Mouse (Mus musculus) forebrain, embryonic 14.5 days (tissue): ENCODE measurements around the gene Enox1. TPM values are rescaled to one million over a fixed set of nuclear protein-coding genes. Genes with fewer than 3 reads are reported as not detected.

Source experiments
- ATAC-seq: fragments of 200-750 bp; cut with Nextera tagmentation; 2 replicates; pipeline ENCODE4 v1.8.0; 2017; ENCODE audit warnings: mild to moderate bottlenecking, moderate library complexity
- DNase-seq: peaks from one replicate; pipeline ENCODE4 v3.0.0-alpha.2; 2015; ENCODE audit warnings: low spot score
- H3K27ac ChIP-seq: fragments of 300-500 bp; sonication (generic); 2 replicates; pipeline ENCODE4 v1.5.1; 2014; ENCODE audit warnings: low read depth, mild to moderate bottlenecking, control low read depth, low read length, moderate library complexity
- H3K27me3 ChIP-seq: fragments of 300-500 bp; sonication (generic); replicated peaks from 2 replicates; pipeline ENCODE4 v1.6.1; 2014; ENCODE audit warnings: low read length, control low read depth, mixed read lengths; ENCODE audit not compliant: control insufficient read depth, insufficient read depth
- H3K36me3 ChIP-seq: fragments of 300-500 bp; sonication (generic); 2 replicates; pipeline ENCODE4 v1.6.1; 2014; ENCODE audit warnings: low read length, control low read depth; ENCODE audit not compliant: control insufficient read depth, insufficient read depth
- H3K4me1 ChIP-seq: fragments of 300-500 bp; sonication (generic); 2 replicates; pipeline ENCODE4 v1.6.1; 2014; ENCODE audit warnings: antibody characterized with exemption, low read length, control low read depth; ENCODE audit not compliant: control insufficient read depth, insufficient read depth
- H3K4me2 ChIP-seq: fragments of 300-500 bp; sonication (generic); 2 replicates; pipeline ENCODE4 v1.6.1; 2014; ENCODE audit warnings: mild to moderate bottlenecking, control low read depth, low read length
- H3K4me3 ChIP-seq: fragments of 300-500 bp; sonication (generic); 2 replicates; pipeline ENCODE4 v1.5.1; 2014; ENCODE audit warnings: low read depth, low read length, control low read depth
- H3K9ac ChIP-seq: fragments of 300-500 bp; sonication (generic); 2 replicates; pipeline ENCODE4 v1.6.1; 2014; ENCODE audit warnings: mild to moderate bottlenecking, low read length, control low read depth, moderate library complexity
- H3K9me3 ChIP-seq: fragments of 300-500 bp; sonication (generic); replicated peaks from 2 replicates; pipeline ENCODE4 v1.6.1; 2016; ENCODE audit warnings: low read length, control low read depth, mixed read lengths; ENCODE audit not compliant: control insufficient read depth
- WGBS: fragments of 180-500 bp; shearing (Covaris S2); extraction: QIAGEN DNeasy Blood & Tissue Kit; methylation state at CpG from one replicate; pipeline ENCODE4 v1.1.7; 2014; 5-methylcytosine and 5-hydroxymethylcytosine counted together
- polyA plus RNA-seq: library from polyadenylated mRNA; unstranded; fragments of >200 nt; fragmentation: Nextera tagmentation; extraction: Ambion mirVana; gene quantifications from 2 replicates; pipeline ENCODE4 v1.2.1, GENCODE M21; 2014

The Enox1 gene
- polyA plus RNA-seq, 1 experiment from 2014 or later, result 28.0 TPM

DNA sequence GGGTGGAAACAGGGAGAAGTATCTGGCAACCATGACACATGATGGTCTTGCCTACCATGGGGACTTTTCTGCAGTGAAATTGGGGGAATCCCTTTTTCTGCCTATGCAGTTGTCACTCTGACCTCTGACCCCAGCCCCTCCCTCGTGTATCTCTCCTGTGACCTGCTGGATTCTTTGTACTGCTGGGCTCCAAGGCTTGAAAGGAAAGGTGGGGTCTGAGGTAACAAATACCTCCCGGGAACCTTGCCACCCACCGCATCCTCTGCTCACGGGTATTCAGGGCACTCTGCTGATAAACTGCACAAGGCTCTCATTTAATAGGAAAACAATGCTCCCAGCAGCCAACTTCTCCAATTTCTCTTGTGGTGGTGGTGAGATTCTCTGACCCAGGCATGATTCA lies 361.5 kb downstream of the Enox1 start:
- Histone ChIP-seq H3K27ac (no peak overlapping the region), H3K36me3 (no peaks in the 10 kb centered on the region), H3K9me3 (no peaks in the 10 kb centered on the region; the same call in 1 of the 2 replicates), H3K27me3 (no peaks in the 10 kb centered on the region), H3K4me2 (no peak overlapping the region), H3K9ac (no peak overlapping the region), H3K4me1 (no peaks in the 10 kb centered on the region), H3K4me3 (no peak overlapping the region)
- 75% methylated on average over 4 of the region's 4 CpGs for WGBS
- DNase-seq (no peak), ATAC-seq (no peak)

DNA sequence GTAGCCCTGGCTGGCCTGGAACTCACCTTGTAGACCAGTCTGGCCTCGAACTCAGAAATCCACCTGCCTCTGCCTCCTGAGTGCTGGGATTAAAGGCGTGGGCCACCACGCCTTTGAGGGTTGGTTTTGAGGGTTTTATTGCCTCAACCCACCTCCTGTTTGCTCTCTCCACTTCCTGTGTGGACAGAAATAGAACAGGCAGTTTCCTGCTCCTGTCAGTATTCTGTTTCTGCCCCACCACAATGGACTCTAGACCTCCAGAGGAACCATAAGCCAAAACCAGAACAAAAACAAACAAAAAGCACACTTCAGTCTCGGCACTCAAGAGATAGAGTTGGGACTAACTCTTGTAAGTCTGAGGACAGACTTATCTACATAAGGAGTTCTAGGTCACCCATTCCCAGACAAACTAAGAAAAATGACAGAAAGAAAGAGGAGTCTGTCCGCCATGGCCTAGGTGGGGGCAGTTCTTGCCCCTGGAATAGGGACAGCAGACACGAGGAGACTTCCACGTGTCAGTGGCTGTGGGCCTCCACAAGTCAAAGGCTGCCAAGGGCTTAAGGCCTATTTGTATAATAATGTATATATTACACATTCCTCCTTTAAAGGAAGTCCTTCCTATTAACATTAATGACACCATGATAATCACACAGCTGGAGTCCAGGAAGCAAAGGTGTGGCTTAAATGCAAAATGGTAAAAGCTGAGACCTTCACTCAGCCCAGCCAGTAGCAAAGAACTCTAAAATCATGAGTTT lies 362.6 kb downstream of the Enox1 start:
- Histone ChIP-seq H3K4me2 (no peak overlapping the region), H3K27ac (no peak overlapping the region), H3K9me3 (no peaks in the 10 kb centered on the region), H3K4me3 (no peak overlapping the region), H3K9ac (no peak overlapping the region), H3K27me3 (no peaks in the 10 kb centered on the region), H3K4me1 (no peaks in the 10 kb centered on the region), H3K36me3 (no peaks in the 10 kb centered on the region)
- WGBS, result 71% methylated on average over 7 of the region's 7 CpGs
- ATAC-seq (no peak), DNase-seq (no peak)

DNA sequence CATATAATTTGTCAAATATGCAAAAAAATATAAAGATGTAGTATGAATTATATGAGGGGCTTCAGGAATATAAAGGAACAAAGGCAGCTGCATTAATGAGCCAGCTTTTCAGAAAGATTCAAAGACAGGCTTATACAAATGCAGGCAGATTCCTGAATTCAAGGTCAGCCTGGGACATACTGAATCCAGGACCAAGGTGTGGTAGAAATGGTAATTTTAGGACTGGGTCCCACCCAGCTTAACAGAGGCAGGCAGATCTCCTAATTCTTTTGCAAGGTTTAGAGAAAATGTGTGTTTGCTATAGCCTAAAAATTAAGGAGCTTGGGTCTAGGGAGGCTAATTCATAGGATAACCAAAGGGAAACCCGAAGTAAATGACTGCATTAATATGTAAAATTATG lies 363.1 kb downstream of the Enox1 start:
- Histone ChIP-seq H3K27ac (no peak overlapping the region), H3K9ac (no peak overlapping the region), H3K4me3 (no peak overlapping the region), H3K27me3 (no peaks in the 10 kb centered on the region), H3K4me1 (no peaks in the 10 kb centered on the region), H3K4me2 (no peak overlapping the region), H3K36me3 (no peaks in the 10 kb centered on the region), H3K9me3 (no peaks in the 10 kb centered on the region)
- DNase-seq (no peak), ATAC-seq (no peak)
- 80% methylated on average over 1 of the region's 1 CpGs for WGBS

- 91% methylated on average over 4 of the region's 4 CpGs for WGBS
- Histone ChIP-seq H3K4me2 (no peak overlapping the region), H3K27ac (no peak overlapping the region), H3K9me3 (no peaks in the 10 kb centered on the region), H3K36me3 (no peaks in the 10 kb centered on the region), H3K4me3 (no peak overlapping the region), H3K9ac (no peak overlapping the region), H3K27me3 (no peaks in the 10 kb centered on the region), H3K4me1 (no peaks in the 10 kb centered on the region)
- DNase-seq (no peak), ATAC-seq (no peak)
Measured at GRCm38 (mm10) chr14:77524303-77524702, 367.7 kb downstream of the Enox1 start.

GRCm38 (mm10) chr14:77526262-77526661 lies 369.7 kb downstream of the Enox1 start:
- Histone ChIP-seq H3K9ac (no peak overlapping the region), H3K4me2 (no peak overlapping the region), H3K9me3 (no peaks in the 10 kb centered on the region), H3K4me3 (no peak overlapping the region), H3K4me1 (no peaks in the 10 kb centered on the region), H3K27ac (no peak overlapping the region), H3K27me3 (no peaks in the 10 kb centered on the region), H3K36me3 (no peaks in the 10 kb centered on the region)
- DNase-seq (no peak), ATAC-seq (no peak)
- 93% methylated on average over 1 of the region's 1 CpGs for WGBS

- H3K9ac ChIP-seq, result no peak overlapping the region
- H3K9me3 ChIP-seq, result no peaks in the 10 kb centered on the region
- DNase-seq, result no peak
- no peak overlapping the region for H3K4me2 ChIP-seq
- 63% methylated on average over 9 of the region's 9 CpGs for WGBS
- no peak overlapping the region for H3K27ac ChIP-seq
- no peak overlapping the region for H3K4me3 ChIP-seq
- no peaks in the 10 kb centered on the region for H3K36me3 ChIP-seq
- no peaks in the 10 kb centered on the region for H3K4me1 ChIP-seq
- no peaks in the 10 kb centered on the region for H3K27me3 ChIP-seq
- no peak for ATAC-seq
Measured at GRCm38 (mm10) chr14:77529201-77529600, 372.6 kb downstream of the Enox1 start.

DNA sequence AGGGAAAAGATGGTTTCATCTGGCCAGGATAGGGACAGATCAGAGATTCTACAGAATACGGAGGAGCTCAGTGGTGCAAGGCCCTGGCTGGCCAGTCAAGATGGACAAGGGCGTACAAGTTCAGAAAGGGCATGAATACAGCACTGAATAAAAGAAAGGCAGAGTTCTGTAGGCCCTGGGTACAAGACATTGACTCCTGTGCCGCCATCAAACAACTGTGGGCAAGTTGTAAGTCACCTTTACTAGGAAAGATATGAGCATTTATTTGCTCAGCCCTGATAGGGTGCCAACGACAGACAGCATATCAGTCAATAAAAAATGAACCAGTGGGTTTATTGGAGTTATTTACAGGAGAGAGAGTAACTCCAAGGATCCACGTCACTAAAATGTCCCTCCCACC lies 373.1 kb downstream of the Enox1 start:
- DNase-seq, result no peak

GRCm38 (mm10) chr14:77533638-77534037 lies 377.1 kb downstream of the Enox1 start:
- Histone ChIP-seq H3K9ac (no peak overlapping the region), H3K27ac (no peak overlapping the region), H3K4me3 (no peak overlapping the region), H3K4me1 (no peaks in the 10 kb centered on the region), H3K36me3 (no peaks in the 10 kb centered on the region), H3K27me3 (no peaks in the 10 kb centered on the region), H3K4me2 (no peak overlapping the region), H3K9me3 (no peaks in the 10 kb centered on the region)
- 77% methylated on average over 5 of the region's 5 CpGs for WGBS
- ATAC-seq (no peak), DNase-seq (no peak)

More for the DNA sequence above, 373.1 kb downstream of the Enox1 start:
- ATAC-seq, result no peak
- 89% methylated on average over 5 of the region's 5 CpGs for WGBS
- H3K36me3 ChIP-seq, result no peaks in the 10 kb centered on the region
- no peak overlapping the region for H3K4me3 ChIP-seq
- no peak overlapping the region for H3K27ac ChIP-seq
- H3K4me1 ChIP-seq, result no peaks in the 10 kb centered on the region
- H3K9me3 ChIP-seq, result no peaks in the 10 kb centered on the region
- no peak overlapping the region for H3K9ac ChIP-seq
- H3K27me3 ChIP-seq, result no peaks in the 10 kb centered on the region
- no peak overlapping the region for H3K4me2 ChIP-seq

GRCm38 (mm10) chr14:77534120-77534519 lies 377.6 kb downstream of the Enox1 start:
- no peak for ATAC-seq
- Histone ChIP-seq H3K36me3 (no peaks in the 10 kb centered on the region), H3K4me1 (no peaks in the 10 kb centered on the region), H3K27ac (no peak overlapping the region), H3K27me3 (no peaks in the 10 kb centered on the region), H3K4me3 (no peak overlapping the region), H3K4me2 (no peak overlapping the region), H3K9ac (no peak overlapping the region), H3K9me3 (no peaks in the 10 kb centered on the region)
- no peak for DNase-seq
- 72% methylated on average over 7 of the region's 7 CpGs for WGBS
